Mouse (Mus musculus): Measurements from ENCODE around the gene Gm49321.

The Gm49321 gene

DNA sequence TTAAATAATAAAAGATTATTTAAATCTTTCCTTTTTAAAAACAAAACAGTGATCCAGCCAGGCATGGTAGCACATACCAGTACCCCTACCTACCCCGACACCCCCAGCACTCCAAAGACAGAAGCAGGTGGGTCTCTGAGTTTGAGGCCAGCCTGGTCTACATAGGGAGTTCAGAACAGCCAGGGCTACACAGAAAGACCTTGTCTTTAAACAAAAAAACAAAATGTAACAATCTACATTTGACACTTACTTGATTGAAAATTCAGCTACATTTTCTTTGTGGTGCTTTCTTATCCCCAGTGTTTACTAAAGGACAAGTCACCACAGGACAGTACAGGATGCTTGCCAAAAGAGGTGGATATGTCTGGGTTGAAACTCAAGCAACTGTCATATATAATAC, at the start of gene Gm49321:
TSS of gene Gm49321 (plus strand) at position 301 of the 400 bp plus-strand sequence.
- DNase-seq (ENCODE audit: low spot score) = no peak

DNA sequence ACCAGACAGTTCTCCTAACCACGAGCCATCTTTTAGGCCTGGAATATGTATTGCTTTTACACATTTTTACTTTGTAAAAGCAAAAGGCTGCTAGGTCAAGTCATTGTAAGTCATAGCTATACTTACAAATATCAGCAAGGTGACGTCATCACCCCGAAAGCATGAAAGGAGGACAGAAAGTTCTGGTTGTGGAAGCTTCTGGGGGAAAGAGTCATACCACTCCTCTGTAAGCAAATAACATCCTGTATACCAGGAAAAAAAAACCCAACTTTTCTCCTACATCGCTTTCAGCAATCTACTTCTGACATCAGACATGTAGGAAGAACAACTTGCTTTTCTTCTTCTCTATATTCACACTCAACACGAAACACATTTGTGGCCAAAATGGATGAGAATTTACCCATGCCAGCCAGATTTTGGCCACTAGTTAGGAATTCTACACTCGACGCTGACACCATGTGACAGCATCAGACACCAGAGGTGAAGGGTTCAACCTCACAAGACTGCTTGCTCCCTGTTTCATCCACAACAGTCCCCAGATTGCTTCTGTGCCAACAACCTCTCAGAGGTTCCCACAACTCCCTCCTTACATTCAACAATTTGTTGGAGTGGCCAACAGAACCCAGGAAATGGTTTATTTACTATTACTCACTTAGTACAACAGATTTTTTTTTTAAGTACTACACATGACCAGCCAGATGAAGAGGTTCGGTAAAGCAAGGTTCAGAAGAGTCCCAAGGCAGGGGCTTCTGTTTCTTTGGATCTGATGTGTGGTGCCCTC, 49.3 kb upstream of the Gm49321 start:
- DNase-seq (ENCODE audit: low spot score) = no peak

DNA sequence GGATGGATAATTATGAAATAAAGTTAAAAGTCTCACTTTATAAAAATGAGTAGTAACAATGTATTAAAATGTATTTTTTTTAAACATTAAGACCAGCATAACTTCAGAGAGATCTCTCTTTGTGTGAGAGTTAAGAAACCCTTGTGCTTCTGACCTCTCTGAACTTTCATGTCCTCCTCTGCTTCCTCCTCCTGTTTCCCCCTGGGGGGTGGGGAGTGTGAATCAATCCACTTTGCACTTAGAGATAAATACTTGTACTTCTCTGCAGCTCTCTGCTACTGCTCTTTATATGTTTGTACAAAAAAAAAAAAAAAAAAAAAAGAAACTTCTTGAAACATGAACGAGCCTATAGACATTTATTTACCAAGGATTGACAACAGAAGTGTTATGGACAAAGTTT, 47.9 kb upstream of the Gm49321 start:
- DNase-seq (ENCODE audit: low spot score) = no peak

DNA sequence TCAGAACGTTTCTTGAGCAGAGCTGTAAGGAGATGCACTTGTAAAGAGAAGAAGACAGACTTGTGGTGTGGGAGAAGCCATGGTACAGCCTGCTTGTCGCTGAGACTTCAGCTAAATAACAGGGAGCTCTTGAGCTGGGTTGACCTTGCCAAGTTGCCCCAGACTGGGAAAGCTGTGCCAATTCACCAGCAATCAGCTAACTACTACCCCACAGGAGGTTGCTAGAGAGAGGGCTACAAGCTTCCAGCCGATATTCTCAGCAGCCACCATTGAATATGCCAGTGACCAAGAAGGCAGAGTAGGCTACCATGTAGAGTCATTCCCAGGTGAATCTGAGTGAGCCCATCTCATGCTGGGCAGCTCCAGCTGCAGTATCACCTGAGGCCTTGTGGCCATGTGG, 47.4 kb upstream of the Gm49321 start:
- DNase-seq (ENCODE audit: low spot score) = no peak

DNA sequence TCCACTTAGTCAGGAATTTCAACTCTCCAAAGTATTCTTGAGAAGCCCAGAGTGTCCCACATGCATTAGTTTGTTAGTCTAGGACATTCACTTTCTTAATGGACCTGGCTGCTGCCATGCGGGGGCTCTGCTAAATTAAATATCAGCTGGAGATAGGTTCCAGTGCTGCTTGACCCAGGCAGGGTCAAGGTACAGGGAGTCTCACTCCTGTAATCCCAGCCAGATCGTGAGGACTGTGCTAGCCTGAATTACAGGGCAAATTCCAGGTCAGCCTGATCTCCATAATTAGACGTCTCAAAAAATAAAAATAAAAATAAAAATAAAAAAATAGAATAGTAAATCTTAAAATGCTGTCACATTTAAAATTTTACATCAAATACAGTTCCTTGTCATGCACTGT, 44.8 kb upstream of the Gm49321 start:
- DNase-seq (ENCODE audit: low spot score) = no peak

DNA sequence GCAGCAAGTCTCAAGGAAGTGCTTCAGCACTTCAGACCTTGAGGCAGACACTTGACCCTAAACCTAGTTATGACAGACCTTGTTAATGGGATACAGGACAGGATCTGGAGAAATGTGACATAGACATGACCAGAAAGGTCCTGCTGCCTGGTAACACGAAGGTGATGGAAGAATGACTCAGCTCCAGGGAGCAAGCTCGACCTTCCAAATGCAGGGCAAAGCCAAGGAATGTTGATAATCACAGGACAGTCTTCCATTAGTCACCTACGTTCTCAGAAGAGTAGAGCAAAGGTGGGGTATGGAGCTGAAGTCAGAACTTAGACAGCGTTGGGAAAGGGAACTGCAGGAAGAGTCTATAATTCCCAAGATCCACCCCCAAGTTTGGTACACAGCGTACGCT, 42.6 kb upstream of the Gm49321 start:
- DNase-seq (ENCODE audit: low spot score) = no peak

DNA sequence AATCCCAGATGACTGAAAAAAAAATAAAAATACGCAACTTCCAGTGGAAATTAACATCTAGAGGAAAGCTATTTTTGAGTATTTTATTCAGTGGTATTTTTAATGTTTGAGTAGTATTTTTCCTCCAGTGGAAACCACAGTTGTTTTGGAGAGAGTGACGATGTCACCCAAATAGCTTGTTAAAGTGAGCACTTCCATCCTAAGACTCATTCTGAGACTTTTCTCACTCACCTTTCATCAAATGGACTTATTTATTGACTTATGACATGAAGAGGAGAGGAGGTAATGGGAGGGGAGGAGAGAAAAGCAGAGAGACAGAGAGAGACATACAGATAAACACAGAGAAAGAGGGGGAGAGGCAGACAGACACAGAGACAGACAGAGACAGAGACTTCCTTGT, 41.8 kb upstream of the Gm49321 start:
- no peak for DNase-seq (ENCODE audit: low spot score)

DNA sequence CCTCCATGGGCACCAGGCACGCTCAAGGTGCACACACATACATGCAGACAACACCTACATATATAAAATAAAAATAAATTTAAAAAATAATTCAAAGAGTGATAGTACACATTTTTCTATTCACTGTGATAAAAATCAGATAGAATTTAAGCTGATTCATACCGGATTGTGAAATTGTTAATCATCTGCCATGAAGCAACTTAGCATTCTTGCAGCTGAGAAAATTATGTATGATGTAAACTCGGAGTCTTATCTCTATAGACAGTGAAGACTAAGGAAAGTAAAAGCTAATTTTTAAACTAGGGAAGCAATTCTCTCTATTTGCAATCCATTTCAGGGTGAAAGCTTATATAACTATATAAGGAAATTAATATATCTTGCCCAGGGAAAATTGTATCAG, 41.0 kb upstream of the Gm49321 start:
- no peak for DNase-seq (ENCODE audit: low spot score)

DNA sequence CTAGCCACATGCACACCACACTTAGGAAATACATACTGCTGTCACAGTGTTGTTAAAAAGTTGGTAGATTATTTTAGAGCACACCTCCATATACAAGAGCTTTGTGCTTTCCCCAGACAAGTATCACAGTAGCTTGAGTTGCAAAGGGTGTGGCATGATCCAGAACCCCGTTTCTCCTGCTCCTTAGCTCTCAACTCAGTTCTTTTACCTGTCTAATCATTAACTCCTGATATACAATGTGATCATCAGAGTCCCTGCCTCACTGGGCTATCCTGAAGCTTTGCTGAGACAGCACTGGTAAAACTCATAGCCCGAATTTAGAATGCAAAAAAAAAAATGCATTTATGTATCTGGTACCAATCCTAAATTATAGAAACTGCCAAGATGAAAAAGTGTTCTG, 39.2 kb upstream of the Gm49321 start:
- no peak for DNase-seq (ENCODE audit: low spot score)

DNA sequence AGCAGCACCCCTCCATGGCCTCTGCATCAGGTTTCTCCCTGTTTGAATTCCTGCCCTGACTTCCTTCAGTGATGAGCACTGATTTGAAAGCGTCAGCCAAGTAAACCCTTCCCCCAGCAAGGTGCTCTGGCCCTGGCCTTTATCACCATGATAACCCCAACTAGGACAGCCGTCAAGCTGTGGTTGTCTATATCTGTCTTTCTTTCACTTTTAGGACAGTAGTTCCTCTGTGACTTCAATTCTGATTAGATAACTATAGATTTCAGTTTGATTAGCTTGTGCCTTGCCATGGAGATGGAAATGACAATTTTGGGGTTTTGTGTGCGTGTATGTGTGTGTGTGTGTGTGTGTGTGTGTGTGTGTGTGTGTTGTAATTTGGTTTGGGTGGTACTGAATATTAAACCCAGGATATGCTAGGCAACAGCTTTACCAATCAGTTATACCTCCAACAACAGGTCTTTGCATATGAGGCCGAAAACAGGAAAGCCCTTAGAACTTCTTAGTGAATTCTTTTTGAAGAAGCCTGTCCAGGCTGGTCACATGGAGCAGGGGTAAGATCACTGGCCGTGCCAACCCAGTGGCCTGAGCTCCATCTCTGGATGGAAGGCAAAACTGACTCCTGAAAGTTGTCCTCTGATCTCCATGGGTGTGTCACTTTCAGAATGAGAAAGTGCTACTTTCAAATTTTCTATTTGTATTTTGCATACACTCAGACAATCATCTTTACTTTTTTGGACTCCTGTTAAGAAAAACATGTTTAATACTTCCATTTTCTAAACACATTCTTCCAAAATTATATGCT, 33.1 kb upstream of the Gm49321 start:
- DNase-seq (ENCODE audit: low spot score) = no peak

DNA sequence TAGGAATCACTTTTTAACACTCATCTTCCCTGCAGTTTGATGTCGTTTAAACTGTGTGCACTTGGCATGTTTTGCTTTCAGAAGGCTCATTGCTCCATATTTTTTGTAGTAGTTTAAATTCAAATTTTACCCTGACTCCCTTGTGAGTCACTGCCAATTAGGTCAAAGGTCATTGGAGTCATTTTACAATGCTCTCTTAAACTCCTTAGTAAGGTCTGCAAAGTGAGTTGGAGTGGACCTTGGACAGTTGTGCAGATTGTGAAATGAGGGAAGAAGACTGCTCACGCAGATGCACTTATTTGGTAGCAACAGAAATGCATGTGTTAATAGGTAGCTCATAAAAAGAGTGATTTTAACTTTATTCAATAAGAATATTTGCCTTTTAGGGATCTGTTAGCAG, 32.4 kb upstream of the Gm49321 start:
- peak; percentile 82 for DNase-seq (ENCODE audit: low spot score)

DNA sequence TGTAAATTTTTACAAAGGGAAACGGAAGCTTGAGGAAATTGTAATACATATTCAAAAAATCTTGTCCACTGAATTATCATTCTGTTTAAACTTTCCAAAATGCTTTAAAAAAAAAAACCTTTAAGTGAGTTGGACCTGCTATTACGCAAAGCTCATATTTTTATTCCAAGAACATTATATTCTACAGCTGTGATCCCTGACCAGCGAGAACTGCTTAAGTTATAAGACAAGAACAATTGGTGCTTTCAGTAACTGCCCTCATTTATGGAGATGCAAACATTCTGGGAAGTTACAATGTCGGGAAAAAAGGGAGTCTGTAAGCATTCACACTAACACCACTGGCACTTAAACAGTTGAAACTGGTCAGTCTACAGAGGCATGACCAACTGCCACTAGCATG, 31.9 kb upstream of the Gm49321 start:
- no peak for DNase-seq (ENCODE audit: low spot score)

DNA sequence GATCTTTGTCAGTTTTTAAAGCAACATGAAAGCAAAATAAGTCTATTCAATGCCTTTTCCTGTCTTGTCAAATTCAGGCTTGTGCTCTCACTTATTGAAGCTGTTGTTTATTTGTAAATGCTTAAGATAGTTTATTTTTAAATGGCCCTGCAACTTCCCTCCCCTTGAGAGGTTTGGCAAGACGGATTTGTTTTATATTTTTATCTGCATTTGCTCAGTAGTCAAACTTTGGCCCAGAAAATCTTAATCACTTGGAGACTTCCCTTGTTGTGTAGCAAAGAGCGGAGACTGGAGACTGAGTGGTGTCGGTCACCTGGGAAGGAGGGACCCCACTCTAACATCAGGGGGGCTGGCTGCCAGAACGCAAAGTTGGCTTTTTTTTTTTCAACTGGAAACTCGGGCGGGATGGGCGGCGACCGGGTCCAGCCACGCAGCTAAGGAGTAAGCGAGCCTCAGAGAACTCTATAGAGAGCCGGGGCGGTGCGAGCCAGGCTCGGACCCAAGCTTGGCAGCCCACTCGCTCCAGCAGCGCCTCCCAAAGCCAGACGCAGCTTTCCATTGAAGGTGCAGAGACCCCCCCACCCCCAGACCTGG, 30.3 kb upstream of the Gm49321 start:
- peak; percentile 70 for DNase-seq (ENCODE audit: low spot score)

DNA sequence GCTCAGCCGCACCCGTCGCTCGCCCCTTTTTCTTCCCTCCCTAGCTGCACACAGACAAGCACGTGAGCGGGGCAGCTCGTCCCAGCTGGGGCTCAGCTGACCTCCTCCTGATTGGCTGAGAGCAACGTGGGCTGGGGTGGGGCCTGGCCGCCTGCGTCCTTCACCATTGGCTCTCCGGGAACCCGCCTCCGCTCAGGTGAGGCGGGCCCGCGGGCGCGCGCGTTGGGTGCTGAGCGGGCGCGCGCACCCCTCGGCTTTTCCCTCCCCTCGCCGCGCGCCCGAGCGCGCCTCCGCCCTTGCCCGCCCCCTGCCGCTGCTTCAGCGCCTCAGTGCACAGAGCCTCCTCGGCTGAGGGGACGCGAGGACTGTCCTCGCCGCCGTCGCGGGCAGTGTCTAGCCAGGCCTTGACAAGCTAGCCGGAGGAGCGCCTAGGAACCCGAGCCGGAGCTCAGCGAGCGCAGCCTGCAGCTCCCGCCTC, 29.7 kb upstream of the Gm49321 start:
- DNase-seq (ENCODE audit: low spot score) = peak; percentile 97

DNA sequence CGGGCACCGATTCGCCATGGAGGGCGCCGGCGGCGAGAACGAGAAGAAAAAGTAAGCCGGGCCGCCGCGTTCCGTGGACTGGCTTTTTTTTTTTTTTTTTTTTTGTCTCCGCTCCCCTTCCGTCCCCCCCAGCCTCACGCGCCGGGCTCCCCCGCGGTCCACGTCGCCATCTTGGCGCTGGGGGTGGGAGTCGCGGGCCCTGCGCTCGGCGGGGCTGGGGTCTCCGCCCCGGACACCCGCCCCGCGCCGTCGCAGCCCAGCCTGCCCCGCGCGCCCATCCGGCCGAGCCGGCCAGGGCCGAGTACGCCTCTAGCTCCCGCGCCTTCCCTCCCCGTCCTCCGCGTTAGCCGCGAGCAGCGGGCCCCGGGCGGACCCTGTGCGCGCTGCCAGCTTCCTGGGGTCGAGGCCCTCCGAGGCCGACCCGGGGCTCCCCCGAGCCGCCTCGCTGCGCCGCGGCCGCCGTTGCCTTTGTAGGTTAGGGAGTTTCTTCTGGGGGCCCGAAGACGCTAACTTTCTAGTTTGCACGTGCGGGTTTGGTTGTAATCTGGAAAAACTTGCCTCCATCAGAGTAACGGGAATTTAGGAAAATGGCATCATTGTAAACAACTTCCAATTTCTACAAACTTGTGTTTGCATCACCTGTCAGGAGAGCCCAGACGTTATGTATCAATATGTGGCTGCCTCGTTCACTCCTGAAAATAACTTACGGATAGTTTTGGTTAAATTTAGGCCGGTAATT, 29.0 kb upstream of the Gm49321 start:
- DNase-seq (ENCODE audit: low spot score) = peak; percentile 41

DNA sequence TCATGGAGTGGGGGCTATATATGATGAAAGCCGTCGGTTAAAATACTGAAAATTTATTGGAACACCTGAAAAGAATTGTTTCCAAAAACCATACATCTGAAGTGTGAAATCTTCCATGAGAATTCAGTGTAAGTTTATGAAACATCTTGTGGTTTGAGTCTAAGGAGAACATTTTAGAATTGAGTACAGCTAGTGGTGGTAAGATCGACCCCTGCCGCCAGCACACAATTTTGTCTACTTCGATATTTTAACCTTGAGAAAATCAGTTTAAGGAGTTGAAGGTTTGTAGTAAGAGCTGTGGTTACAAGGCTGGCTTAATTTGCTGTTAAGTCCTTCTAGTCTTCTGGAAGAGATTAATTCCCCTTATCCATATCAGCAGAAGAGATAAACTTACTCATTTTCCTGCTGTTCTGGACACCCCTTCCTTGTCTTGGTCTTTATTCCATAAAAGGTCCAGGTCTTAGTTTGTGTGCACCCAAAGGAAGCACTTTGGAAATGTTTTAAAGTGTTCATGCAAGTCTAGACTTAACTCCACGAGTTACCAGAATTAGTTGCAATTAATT, 28.4 kb upstream of the Gm49321 start:
- DNase-seq (ENCODE audit: low spot score) = peak; percentile 43

DNA sequence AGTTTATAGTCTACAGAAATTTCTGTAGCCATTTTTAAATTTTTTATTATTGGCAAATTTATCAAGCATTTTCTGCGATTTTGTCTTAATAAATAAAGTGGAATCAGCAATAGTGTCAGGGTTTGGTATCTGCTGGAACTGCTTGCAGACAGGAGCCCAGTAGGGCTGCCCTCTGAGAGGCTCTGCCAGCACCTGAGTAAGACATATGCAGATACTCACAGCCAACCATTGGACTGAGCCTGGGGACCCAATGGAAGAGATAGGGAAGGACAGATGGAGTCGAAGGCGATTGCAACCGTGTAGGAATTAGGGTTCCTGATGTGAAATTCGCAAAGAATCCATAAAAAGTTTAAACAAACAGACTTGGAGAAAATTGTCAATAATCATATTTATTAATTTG, 19.0 kb upstream of the Gm49321 start:
- DNase-seq (ENCODE audit: low spot score) = no peak

DNA sequence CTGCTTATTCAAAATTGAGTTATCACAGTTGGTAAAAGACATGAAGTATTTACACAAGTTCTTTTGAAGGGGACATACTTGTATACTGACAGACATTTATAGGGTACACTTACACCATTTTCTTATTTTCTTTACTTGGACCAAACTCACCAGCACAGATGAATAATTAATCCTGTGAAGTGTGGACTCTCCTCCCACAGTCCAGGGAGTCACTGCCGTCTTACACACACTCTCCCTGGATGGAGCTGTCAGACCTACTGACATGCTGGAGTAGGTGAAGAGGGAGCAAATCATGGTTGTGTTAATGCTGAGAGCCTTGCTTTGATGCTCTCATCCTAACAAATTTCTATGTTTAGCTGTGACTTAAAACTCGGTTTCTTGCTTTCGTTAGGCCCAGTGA, 7.2 kb upstream of the Gm49321 start:
- DNase-seq (ENCODE audit: low spot score) = no peak

DNA sequence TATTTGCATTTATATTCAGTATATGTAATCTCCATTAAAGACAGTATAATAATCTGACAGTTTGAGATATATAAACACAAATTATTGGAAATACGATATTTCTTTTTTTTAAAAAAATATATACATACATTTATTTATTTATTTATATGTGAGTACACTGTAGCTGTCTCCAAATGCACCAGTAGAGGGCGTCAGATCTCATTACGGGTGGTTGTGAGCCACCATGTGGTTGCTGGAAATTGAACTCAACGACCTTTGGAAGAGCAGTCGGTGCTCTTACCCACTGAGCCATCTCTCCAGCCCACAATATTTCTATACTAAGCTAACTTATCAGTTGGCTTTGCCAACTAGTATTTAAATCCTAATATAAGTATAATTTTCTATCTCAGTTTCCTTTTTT, 6.2 kb upstream of the Gm49321 start:
- peak; percentile 40 for DNase-seq (ENCODE audit: low spot score)

DNA sequence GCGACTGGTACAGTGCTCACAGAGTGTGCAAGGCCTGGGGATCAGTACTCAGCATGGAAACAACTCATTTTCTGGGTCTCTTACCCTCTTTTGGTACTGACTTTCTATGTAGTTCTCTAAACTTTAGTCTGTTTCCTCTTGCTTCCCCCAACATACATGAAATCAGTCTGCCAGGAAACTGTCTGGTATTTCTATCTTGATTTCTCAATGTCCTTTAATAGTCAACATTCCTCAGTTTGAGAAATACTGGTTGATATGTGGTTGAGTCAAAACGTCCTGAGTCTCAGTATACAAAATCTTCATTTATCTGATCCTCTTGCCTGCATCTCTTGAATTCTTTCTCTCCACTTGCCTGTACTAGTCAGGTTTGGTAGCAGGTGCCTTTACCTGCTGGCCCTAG, 2.9 kb upstream of the Gm49321 start:
- no peak for DNase-seq (ENCODE audit: low spot score)

DNA sequence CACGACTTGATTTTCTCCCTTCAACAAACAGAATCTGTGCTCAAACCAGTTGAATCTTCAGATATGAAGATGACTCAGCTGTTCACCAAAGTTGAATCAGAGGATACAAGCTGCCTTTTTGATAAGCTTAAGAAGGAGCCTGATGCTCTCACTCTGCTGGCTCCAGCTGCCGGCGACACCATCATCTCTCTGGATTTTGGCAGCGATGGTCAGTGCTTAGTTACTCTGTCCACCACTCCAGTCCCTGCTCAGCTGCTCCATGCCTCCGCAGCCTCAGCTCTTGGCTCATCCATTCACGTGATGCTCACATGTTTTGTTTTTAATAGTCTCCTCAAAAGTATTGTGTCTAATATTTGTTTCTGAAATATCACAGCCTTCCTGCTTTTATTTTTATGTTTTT, 2.1 kb downstream of the Gm49321 start:
- no peak for DNase-seq (ENCODE audit: low spot score)

DNA sequence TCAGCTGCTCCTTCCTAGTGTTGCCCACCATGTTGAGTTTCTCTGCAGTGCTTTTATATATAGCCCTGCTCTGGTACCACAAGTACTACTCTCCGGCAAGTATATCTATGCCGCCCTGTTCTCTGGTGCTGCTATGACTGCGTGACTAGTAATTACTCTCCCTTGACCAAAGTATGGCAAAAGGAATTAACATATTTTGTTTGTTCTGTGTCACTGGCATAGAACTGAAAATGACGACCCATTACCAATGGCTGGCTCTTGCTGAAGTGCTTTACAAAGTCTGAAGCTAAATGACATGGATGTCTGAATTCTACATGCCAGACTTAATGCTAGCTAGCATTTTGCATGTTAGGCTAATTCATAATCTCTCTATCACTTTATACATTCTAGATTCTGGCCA, 11.0 kb downstream of the Gm49321 start:
- no peak for DNase-seq (ENCODE audit: low spot score)
